Mouse (Mus musculus): ENCODE data around the gene Hspbp1.

Gene Hspbp1

GRCm38 (mm10) chr7:4666871-4667270, 18.0 kb downstream of the Hspbp1 start:
- DNase-seq, result no peak

GRCm38 (mm10) chr7:4663742-4664141, 21.1 kb downstream of the Hspbp1 start:
- no peak for DNase-seq

GRCm38 (mm10) chr7:4663179-4663578, 21.7 kb downstream of the Hspbp1 start:
- no peak for DNase-seq

- DNase-seq, result peak in 1 of 2 experiments; percentile 22
These were observed 24.9 kb downstream of the Hspbp1 start for GRCm38 (mm10) chr7:4659911-4660443.

GRCm38 (mm10) chr7:4658912-4659551, 25.8 kb downstream of the Hspbp1 start, which contains the start of gene Ppp6r1:
Gene Ppp6r1, minus strand, starts transcription at chr7:4659019.
- peak; percentile 97 to 98 for DNase-seq

- DNase-seq, result peak in 1 of 2 experiments; percentile 34
These were observed 26.6 kb downstream of the Hspbp1 start for GRCm38 (mm10) chr7:4658128-4658907.

GRCm38 (mm10) chr7:4657521-4658127, 27.2 kb downstream of the Hspbp1 start:
- DNase-seq, result peak; percentile 13 to 16

GRCm38 (mm10) chr7:4656818-4657217, 28.1 kb downstream of the Hspbp1 start:
- no peak for DNase-seq

- no peak for DNase-seq
These were observed 29.0 kb downstream of the Hspbp1 start for GRCm38 (mm10) chr7:4655916-4656315.

GRCm38 (mm10) chr7:4655393-4655792, 29.5 kb downstream of the Hspbp1 start:
- DNase-seq, result no peak

GRCm38 (mm10) chr7:4654221-4654620, 30.6 kb downstream of the Hspbp1 start:
- no peak for DNase-seq

- no peak for DNase-seq
These were observed 31.1 kb downstream of the Hspbp1 start for GRCm38 (mm10) chr7:4653780-4654179.

GRCm38 (mm10) chr7:4653351-4653750, 31.5 kb downstream of the Hspbp1 start:
- DNase-seq, result no peak

GRCm38 (mm10) chr7:4652726-4653125, 32.1 kb downstream of the Hspbp1 start:
- no peak for DNase-seq

GRCm38 (mm10) chr7:4651581-4651980, 33.3 kb downstream of the Hspbp1 start:
- no peak for DNase-seq

GRCm38 (mm10) chr7:4647992-4648391, 36.9 kb downstream of the Hspbp1 start:
- DNase-seq, result no peak

- no peak for DNase-seq
These were observed 37.6 kb downstream of the Hspbp1 start for GRCm38 (mm10) chr7:4647291-4647690.

GRCm38 (mm10) chr7:4646806-4647205, 38.1 kb downstream of the Hspbp1 start:
- DNase-seq, result no peak

- no peak for DNase-seq
These were observed 41.6 kb downstream of the Hspbp1 start for GRCm38 (mm10) chr7:4643225-4643624.

- DNase-seq, result no peak
These were observed 42.9 kb downstream of the Hspbp1 start for GRCm38 (mm10) chr7:4641956-4642355.

GRCm38 (mm10) chr7:4641155-4641554, 43.7 kb downstream of the Hspbp1 start:
- no peak for DNase-seq

GRCm38 (mm10) chr7:4636179-4636578, 48.7 kb downstream of the Hspbp1 start:
- no peak for DNase-seq

GRCm38 (mm10) chr7:4631031-4631430, 53.8 kb downstream of the Hspbp1 start, which contains the start of gene Tmem86b:
Gene Tmem86b, minus strand, starts transcription at chr7:4631422.
- no peak for DNase-seq

Data from cerebellum, postnatal 14 days (tissue).